Mouse (Mus musculus): Measurements from ENCODE around the gene Rsph4a. TPM values are rescaled to one million over a fixed set of nuclear protein-coding genes. Genes with fewer than 3 reads are reported as not detected.

The Rsph4a gene
- polyA plus RNA-seq, 1 experiment: not detected

GRCm38 (mm10) chr10:33946336-33946735 lies 41.4 kb downstream of the Rsph4a start:
- Histone ChIP-seq H3K4me3 (ENCODE audit: insufficient read depth, low read length) (no peak overlapping the region), H3K27ac (ENCODE audit: insufficient read depth, low read depth, low read length) (no peak overlapping the region), H3K4me1 (ENCODE audit: control insufficient read depth, insufficient read depth, low read length) (peaks cover 2% of the 10 kb centered on the region; the same call in 1 of the 2 replicates)
- TF ChIP-seq CTCF (IDR thresholded peaks at IDR 0.05; ENCODE audit: low read depth, low read length) (no peak), POLR2A (IDR thresholded peaks at IDR 0.05; ENCODE audit: borderline replicate concordance, low read depth, low read length) (no peak)

DNA sequence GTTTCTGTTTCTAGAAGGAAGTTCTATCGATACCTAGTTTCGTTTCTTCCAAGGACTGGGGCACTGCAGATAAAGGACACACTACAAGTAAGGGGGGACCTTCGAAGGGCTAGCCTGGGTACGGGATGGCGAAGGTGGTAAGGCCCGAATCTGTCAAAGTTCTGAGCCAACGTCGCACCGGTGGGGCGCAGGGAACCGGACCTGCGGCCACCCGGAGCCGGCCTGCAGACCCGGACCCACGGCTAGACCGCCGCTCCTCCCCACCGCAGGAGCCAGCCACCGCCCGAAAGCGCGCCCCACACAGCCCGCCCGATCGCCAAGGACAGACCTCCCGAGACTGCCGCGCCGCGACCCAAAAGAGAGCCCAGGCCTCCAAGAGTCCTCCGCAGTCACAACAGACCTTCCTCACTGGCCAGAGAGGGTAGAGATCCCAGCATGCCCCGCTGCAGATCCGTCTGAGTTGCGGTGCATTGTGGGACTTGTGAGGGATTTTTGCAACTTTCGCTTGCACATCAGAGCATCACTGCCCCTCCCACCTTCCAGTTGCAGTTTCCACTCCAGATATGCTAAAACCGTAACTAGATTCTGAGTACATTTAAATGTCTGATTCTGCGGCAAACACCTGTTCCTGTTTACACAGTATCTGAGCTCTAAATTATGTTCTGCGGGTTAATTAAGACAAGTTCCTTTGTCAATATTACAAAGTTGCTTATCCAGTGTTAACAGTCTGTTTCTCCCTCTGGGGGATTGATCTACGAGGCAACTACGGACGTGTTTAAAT lies 46.1 kb downstream of the Rsph4a start, which contains the start of gene Zup1:
Gene Zup1 (minus strand): TSS at position 467 of the 781 bp plus-strand sequence.
- Histone ChIP-seq H3K4me1 (ENCODE audit: control insufficient read depth, insufficient read depth, low read length) (peaks cover 5% of the 10 kb centered on the region; the same call in 1 of the 2 replicates), H3K27ac (ENCODE audit: insufficient read depth, low read depth, low read length) (peak within 1 kb of the TSS; percentile 66), H3K4me3 (ENCODE audit: insufficient read depth, low read length) (peak within 1 kb of the TSS; percentile 82)
- no peak for TF ChIP-seq POLR2A (IDR thresholded peaks at IDR 0.05; ENCODE audit: borderline replicate concordance, low read depth, low read length)

DNA sequence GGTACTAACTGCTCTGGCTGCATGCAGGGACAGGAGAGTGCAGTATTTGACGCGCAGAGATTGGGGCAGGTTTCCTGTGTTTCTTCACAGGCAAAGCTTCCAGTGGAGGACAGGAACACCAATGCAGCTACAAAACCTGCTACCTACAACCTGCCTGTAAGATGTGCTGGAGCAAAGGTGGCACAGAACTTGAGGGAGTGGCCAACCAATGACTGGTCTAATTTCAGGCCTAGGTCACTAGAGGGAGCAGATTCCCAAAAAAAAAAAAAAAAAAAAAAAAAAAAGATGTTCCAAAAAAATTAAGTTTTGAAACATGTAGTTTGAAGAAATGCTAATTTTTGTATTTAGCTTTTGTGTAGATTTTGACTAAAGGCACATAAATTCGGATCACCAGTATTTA lies 47.6 kb downstream of the Rsph4a start:
- peaks cover 5% of the 10 kb centered on the region; the same call in 1 of the 2 replicates for H3K4me1 ChIP-seq (ENCODE audit: control insufficient read depth, insufficient read depth, low read length)
- no peak overlapping the region for H3K27ac ChIP-seq (ENCODE audit: insufficient read depth, low read depth, low read length)
- no peak for TF ChIP-seq POLR2A (IDR thresholded peaks at IDR 0.05; ENCODE audit: borderline replicate concordance, low read depth, low read length)
- no peak overlapping the region for H3K4me3 ChIP-seq (ENCODE audit: insufficient read depth, low read length)

Other genes with a start within 250 kb of the Rsph4a start
- not detected in 2 replicates for gene Sult3a2, start 118.4 kb upstream of the Rsph4a start, polyA plus RNA-seq (2012; ENCODE audit: insufficient read depth, insufficient read length, missing spikeins)
- gene Sult3a1, start 47.4 kb upstream of the Rsph4a start, polyA plus RNA-seq (2012; ENCODE audit: insufficient read depth, insufficient read length, missing spikeins): not detected in 2 replicates
- gene Zup1, start 46.2 kb downstream of the Rsph4a start, polyA plus RNA-seq (2012; ENCODE audit: insufficient read depth, insufficient read length, missing spikeins): 44.5 and 50.8 TPM in 2 replicates
- 50.9 and 55.8 TPM in 2 replicates for gene Rwdd1, start 114.5 kb downstream of the Rsph4a start, polyA plus RNA-seq (2012; ENCODE audit: insufficient read depth, insufficient read length, missing spikeins)
- not detected in 2 replicates for gene Trappc3l, start 132.5 kb downstream of the Rsph4a start, polyA plus RNA-seq (2012; ENCODE audit: insufficient read depth, insufficient read length, missing spikeins)
- gene Calhm4, start 139.2 kb downstream of the Rsph4a start, polyA plus RNA-seq (2012; ENCODE audit: insufficient read depth, insufficient read length, missing spikeins): not detected in 2 replicates
- not detected in 2 replicates for gene Calhm5, start 191.4 kb downstream of the Rsph4a start, polyA plus RNA-seq (2012; ENCODE audit: insufficient read depth, insufficient read length, missing spikeins)
- gene Calhm6, start 222.9 kb downstream of the Rsph4a start, polyA plus RNA-seq (2012; ENCODE audit: insufficient read depth, insufficient read length, missing spikeins): 20.6 and 24.7 TPM in 2 replicates